Mouse (Mus musculus) bone marrow macrophage, adult 2 months (primary cell): Measurements from ENCODE around the gene Lmtk2. TPM values are rescaled to one million over a fixed set of nuclear protein-coding genes. Genes with fewer than 3 reads are reported as not detected.
A peak's percentile ranks its signal among the peaks of the same experiment; 100 is the strongest.

Experiments used
- H3K27ac ChIP-seq: 2 replicates; pipeline ENCODE4 v1.5.1; 2012; ENCODE audit warnings: low read depth, low read length; ENCODE audit not compliant: insufficient read depth
- H3K4me1 ChIP-seq: 2 replicates; pipeline ENCODE4 v1.6.1; 2012; ENCODE audit warnings: low read length; ENCODE audit not compliant: control insufficient read depth, insufficient read depth
- H3K4me3 ChIP-seq: 2 replicates; pipeline ENCODE4 v1.5.1; 2012; ENCODE audit warnings: mild to moderate bottlenecking, low read length, moderate library complexity; ENCODE audit not compliant: insufficient read depth
- CTCF ChIP-seq: IDR thresholded peaks from 2 replicates; pipeline ENCODE4 v1.5.1; 2012; ENCODE audit warnings: low read depth, mild to moderate bottlenecking, low read length, moderate library complexity
- POLR2A ChIP-seq: IDR thresholded peaks from 2 replicates; pipeline ENCODE4 v1.6.1; 2012; ENCODE audit warnings: mild to moderate bottlenecking, low read depth, low read length, borderline replicate concordance
- polyA plus RNA-seq: library from polyadenylated mRNA; stranded (reverse); fragments of >200 nt; gene quantifications from 2 replicates; pipeline ENCODE4 v1.2.4, GENCODE M21; 2012; ENCODE audit not compliant: missing spikeins, insufficient read depth, insufficient read length

Gene Lmtk2
- polyA plus RNA-seq, 1 experiment, result 3.8 TPM

DNA sequence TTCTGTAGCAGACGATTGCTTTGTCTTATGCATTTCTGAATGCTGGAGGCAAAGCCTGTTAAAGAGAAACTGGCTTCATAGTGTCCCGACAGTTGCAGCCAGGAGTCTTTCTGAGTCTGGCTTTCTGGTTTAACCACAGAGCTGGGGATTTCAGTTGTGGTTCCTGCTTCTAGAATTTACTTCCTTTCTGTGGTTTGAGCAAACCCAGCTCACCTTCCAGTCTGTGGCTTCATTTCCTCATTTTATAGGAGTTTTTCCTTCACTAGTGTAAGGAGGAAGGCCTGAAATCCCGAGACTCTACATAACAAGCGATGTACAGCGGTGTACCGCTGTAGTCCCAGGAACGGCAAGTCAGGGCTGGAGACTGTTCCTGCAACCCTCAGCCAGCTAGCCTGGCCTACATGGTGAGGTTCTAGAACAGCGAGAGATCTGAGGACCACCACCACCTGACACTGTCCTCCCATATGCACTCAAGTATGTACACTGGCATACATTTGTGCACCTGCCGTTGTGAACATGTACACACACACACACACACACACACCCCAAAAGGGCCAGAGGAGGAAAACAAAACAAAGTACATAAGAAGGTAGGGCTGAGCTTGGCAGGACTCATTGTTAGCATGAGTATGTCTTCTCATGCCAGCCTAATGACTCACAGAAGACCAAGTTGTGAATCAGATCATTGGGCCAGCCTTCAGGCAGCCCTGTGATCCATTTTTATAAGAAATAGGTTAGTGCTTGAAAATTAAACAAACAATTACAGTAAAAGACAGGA is 25.9 kb downstream of the Lmtk2 start:
- Histone ChIP-seq H3K4me3 (peak overlapping the region; percentile 14; the same call in 1 of the 2 replicates), H3K4me1 (peaks cover 12% of the 10 kb centered on the region), H3K27ac (no peak overlapping the region)
- no peak for TF ChIP-seq CTCF
- TF ChIP-seq POLR2A, result no peak

DNA sequence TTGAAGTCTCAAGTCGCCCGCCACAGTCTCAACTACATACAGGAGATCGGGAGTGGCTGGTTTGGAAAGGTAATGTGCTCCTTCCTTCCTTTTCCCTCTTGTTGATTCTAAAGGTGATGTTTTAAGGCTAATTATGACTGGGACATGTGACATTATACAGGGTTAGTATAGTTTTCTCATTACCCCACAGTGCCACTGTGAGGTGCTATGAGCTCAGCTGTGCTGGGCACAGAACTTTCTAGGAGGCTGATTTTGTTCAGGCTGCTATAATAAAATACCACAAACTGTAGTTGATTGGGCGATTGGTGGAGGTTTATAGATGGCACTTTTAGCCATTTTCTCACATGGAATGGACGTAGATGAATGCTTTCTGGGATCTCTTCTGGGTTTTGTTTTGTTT is 43.3 kb downstream of the Lmtk2 start:
- H3K4me3 ChIP-seq, result no peak overlapping the region
- H3K4me1 ChIP-seq, result no peaks in the 10 kb centered on the region
- TF ChIP-seq CTCF (no peak), POLR2A (no peak)
- H3K27ac ChIP-seq, result no peak overlapping the region

DNA sequence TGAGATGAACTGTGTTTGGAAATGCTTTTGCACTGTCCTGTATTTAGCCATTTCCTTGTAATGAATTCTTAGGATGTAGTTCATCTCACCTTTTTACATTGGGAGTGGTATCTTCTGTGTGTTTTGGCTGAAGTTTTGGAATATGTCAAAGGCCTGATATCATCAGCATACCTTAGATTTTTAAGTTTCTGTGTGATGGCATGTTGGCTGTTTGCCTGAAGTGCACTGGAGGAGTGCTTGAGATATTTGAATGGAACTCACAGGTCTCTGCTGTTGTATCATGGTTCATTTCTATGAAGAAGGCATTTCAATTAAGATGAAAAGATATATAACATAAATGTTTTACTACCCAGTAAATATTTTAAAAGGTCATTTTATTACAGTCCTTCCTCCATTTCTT is 46.7 kb downstream of the Lmtk2 start:
- Histone ChIP-seq H3K27ac (no peak overlapping the region), H3K4me3 (no peak overlapping the region), H3K4me1 (no peaks in the 10 kb centered on the region)
- TF ChIP-seq CTCF, result no peak
- TF ChIP-seq POLR2A, result no peak

DNA sequence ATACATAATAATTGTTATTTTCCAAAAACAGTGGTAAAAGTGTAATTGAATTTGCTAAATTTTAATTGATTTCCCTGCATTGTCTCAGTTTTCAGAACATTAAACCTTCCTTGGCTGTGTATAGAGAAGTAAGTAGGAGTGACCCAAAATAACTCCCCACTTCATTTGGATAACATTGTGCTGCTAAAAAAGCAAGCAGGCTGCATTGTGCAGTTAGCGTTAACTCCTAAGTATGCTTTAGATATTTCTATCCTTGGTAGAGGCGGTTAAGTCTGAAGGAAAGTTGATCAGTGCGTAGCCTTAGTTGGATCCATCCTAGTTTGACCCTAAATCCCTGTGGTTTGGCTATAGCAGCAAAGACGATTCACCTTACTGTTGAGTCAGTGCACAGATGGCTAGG is 49.3 kb downstream of the Lmtk2 start:
- Histone ChIP-seq H3K4me3 (no peak overlapping the region), H3K27ac (no peak overlapping the region), H3K4me1 (no peaks in the 10 kb centered on the region)
- TF ChIP-seq POLR2A (no peak), CTCF (no peak)

DNA sequence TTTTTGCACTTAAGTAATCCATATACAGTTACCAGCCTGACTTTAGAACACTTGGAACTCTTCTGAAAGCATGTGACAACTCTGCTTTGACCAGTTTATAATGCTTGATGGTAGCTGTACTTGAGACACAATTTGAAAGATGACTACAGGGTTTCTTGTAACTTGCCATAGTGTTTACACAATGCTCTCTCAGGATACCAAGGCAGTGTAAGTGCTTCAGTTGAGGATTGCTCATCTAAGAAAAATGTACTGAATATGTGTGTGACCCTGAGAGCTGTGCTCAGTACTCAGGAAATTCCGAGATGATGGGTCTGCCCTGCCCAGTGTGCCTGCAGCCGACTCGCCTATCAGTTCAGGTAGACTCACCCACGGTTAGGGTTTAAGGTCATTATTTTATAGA is 51.0 kb downstream of the Lmtk2 start:
- TF ChIP-seq POLR2A (no peak), CTCF (no peak)
- H3K27ac ChIP-seq, result no peak overlapping the region
- no peak overlapping the region for H3K4me3 ChIP-seq
- no peaks in the 10 kb centered on the region for H3K4me1 ChIP-seq

DNA sequence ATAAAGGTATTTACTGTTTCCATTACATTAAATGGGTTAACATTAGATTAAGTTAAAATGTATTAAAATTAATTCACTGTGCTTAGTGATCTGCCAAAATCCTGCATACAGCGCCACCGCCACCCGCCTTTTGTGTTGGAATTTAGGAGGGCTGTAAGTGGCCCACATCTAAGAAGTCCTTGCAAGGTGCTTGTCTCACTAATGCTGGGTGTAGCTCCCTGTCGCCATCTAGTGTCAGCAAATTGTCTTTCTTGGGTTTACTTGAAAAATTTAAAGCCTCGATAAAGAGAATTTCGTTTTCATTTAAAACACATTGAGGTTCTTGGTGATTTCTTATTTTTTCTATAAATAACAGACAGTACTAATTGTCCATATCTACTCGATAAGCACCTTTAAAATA is 54.3 kb downstream of the Lmtk2 start:
- TF ChIP-seq CTCF, result no peak
- TF ChIP-seq POLR2A, result no peak
- H3K27ac ChIP-seq, result no peak overlapping the region

DNA sequence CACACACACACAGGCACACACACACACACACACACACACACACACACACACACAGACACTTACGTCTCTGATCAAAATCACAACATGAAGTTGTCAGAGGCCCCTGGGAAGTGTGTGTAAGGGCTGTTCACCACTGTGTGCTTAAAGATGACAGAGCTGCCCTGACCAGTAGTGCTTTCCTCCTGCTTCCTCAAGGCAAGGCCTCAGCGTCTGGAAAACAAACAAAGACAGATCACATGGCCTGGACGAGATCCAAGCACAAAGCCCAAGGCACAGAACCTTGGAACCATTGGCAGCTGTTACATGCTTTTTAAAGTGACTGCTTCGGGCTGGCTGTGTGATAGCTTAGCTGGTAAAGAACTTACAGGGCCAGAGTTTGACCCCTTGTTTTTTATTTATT is 58.4 kb downstream of the Lmtk2 start:
- H3K4me1 ChIP-seq, result 0 out of 2 replicates have a peak, but pooled peaks cover 2% of the 10 kb centered on the region
- no peak overlapping the region for H3K27ac ChIP-seq
- TF ChIP-seq POLR2A (no peak), CTCF (no peak)
- H3K4me3 ChIP-seq, result no peak overlapping the region

More for the DNA sequence above, 54.3 kb downstream of the Lmtk2 start:
- no peak overlapping the region for H3K4me3 ChIP-seq
- H3K4me1 ChIP-seq, result 0 out of 2 replicates have a peak, but pooled peaks cover 2% of the 10 kb centered on the region

DNA sequence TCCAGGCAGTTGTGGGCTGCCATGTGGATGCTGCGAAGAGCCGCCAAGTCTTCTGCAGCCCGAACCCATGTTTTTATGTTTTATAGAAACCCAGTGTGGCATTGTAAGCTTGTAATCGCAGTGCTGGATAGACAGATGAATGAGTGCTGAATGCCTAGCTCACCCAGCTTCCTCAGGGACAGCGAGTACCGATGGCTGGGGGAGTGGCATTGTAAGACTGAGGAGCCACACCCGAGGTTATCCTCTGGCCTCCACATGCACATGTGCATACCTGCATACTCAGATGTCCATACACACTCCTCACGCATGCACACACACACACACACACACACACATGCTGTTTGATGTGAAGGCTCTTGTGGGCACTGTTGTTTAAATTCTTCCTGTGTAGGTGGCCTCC is 58.9 kb downstream of the Lmtk2 start:
- H3K4me3 ChIP-seq, result no peak overlapping the region
- TF ChIP-seq POLR2A, result no peak
- no peak for TF ChIP-seq CTCF
- H3K4me1 ChIP-seq, result 0 out of 2 replicates have a peak, but pooled peaks cover 2% of the 10 kb centered on the region
- no peak overlapping the region for H3K27ac ChIP-seq

DNA sequence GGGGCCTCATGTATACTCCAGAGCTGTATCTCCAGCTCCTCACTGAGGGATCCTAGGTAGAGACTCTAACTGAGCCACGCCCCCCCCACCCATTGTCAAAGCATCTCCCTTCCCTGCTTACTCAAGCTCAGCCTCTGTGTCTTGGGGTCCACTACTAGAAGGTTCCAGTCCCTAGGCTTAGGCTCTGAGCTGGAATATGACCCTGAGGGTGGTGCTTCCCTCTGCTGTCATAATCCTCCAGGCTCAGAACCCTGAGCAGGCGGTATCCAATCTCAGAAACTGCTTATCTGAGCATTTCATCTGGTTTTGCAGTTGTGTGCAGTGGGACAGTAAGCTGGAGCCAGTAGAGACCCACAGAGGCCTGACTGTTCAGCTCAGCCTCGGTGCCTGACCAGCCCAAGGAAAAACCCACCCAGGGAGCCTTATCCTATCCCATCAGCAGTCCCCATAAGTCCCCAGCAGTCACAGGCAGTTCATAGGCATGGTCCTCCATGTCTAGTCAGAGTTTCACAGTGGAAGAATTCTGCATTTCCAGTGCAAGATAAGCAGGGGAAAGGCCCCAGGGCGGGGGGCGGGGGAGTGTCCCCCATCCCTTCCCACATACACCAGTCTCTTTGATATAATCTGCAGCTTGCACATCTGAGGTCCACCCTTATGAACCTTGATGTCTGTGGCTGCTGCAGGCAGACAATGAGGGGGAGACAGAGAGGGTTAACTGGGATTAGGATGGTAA is 62.0 kb downstream of the Lmtk2 start:
- TF ChIP-seq CTCF, result no peak
- TF ChIP-seq POLR2A, result no peak

DNA sequence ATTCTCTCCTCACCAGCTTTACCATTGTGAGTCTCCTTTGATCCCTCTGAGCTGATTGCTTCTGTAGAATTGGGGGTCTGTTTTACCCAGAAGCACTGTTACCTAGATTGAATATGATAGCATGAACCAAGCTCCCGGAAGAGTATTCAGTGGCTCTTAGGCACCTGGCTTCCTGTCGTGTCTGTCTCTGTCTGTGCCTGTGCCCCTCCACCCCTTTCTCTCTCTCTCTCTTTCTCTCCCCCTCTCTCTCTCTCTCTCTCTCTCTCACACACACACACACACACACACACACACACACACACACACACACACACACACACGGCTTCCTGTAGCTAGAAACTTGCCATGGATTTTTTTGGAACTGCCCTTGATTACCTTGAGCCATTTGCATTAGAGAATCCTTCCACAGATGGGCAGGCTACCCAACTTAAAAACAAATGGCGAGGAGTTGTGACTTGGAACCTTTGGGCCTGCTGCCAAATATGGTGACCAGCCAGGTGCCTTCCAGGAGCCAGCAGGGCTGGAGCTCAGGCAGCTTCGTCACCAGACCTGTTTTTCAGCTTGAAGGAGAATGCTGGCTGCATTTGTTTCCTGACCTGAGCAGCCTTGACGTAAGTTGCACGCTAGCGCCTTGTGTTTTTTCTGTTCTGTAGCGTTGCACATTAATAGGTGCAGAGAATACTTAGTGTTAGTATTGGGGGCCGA is 62.7 kb downstream of the Lmtk2 start:
- Histone ChIP-seq H3K4me3 (no peak overlapping the region), H3K27ac (no peak overlapping the region), H3K4me1 (0 out of 2 replicates have a peak, but pooled peaks cover 2% of the 10 kb centered on the region)
- TF ChIP-seq POLR2A, result no peak
- no peak for TF ChIP-seq CTCF

More for the DNA sequence above, 62.0 kb downstream of the Lmtk2 start:
- Histone ChIP-seq H3K4me3 (no peak overlapping the region), H3K27ac (no peak overlapping the region), H3K4me1 (0 out of 2 replicates have a peak, but pooled peaks cover 2% of the 10 kb centered on the region)

DNA sequence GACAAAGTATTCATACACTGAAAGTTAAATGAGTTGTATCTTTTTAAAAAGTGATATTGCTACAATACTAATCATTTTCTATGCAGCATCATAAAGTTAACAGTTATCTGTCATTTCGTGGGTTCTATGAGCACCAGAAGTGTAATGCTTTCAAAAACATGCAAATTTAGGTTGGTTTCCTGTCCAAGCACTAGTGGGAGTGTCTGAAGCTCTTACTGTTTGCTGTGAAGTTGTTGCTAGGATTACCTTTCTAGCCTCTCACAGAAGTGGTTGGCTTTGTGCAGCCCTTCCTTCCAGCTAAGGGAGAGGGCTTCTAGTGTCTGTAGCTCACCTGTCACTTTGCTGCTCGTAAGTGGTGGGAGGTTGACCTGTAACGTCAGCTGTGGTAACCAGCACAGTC is 65.5 kb downstream of the Lmtk2 start:
- TF ChIP-seq POLR2A, result no peak
- no peak for TF ChIP-seq CTCF
- H3K4me3 ChIP-seq, result no peak overlapping the region
- no peak overlapping the region for H3K27ac ChIP-seq
- no peaks in the 10 kb centered on the region for H3K4me1 ChIP-seq
